Mouse (Mus musculus) ES-E14 (cell line): ENCODE measurements around the gene Mad1l1.

Source experiments
- CHD2 ChIP-seq: IDR thresholded peaks from 2 replicates; pipeline ENCODE4 v1.6.1; 2014; ENCODE audit warnings: mild to moderate bottlenecking, low read depth, low read length, inconsistent platforms
- HCFC1 ChIP-seq: IDR thresholded peaks from 2 replicates; pipeline ENCODE4 v1.6.1; 2012; ENCODE audit warnings: low read length, inconsistent platforms, borderline replicate concordance; ENCODE audit not compliant: insufficient read depth
- MAFK ChIP-seq: IDR thresholded peaks from 2 replicates; pipeline ENCODE4 v1.6.1; 2014; ENCODE audit warnings: mild to moderate bottlenecking, low read depth, low read length, inconsistent platforms; ENCODE audit not compliant: insufficient read depth
- ZC3H11A ChIP-seq: IDR thresholded peaks from 2 replicates; pipeline ENCODE4 v1.6.1; 2012; ENCODE audit warnings: low read depth, mild to moderate bottlenecking, inconsistent platforms, low read length, borderline replicate concordance
- ZNF384 ChIP-seq: IDR thresholded peaks from 2 replicates; pipeline ENCODE4 v1.6.1; 2012; ENCODE audit warnings: low read depth, low read length, inconsistent platforms

- TF ChIP-seq ZNF384 (no peak), ZC3H11A (no peak), CHD2 (no peak), MAFK (no peak), HCFC1 (no peak)
Measured at GRCm38 (mm10) chr5:140093489-140093888, 227.9 kb downstream of the Mad1l1 start.
